Mouse (Mus musculus): ENCODE results near the gene Pla2g15. TPM values are rescaled to one million over a fixed set of nuclear protein-coding genes. Genes with fewer than 3 reads are reported as not detected.

The Pla2g15 gene
- polyA plus RNA-seq, 1 experiment from 2014 or later: 4.4 TPM

GRCm38 (mm10) chr8:106169934-106170480 lies 19.8 kb downstream of the Pla2g15 start:
- Histone ChIP-seq H3K9ac (ENCODE audit: low read depth, low read length) (peak overlapping the region; percentile 95), H3K36me3 (ENCODE audit: control insufficient read depth, insufficient read depth, low read length) (no peaks in the 10 kb centered on the region), H3K27me3 (ENCODE audit: control insufficient read depth, insufficient read depth, low read length) (no peaks in the 10 kb centered on the region), H3K4me2 (replicated peaks; ENCODE audit: low read depth, low read length) (peak overlapping the region; percentile 86), H3K27ac (ENCODE audit: low read depth, low read length) (no peak overlapping the region), H3K4me1 (replicated peaks; ENCODE audit: control insufficient read depth, insufficient read depth, low read length) (peaks cover 3% of the 10 kb centered on the region; the same call in 1 of the 2 replicates), H3K9me3 (ENCODE audit: control insufficient read depth, low read length) (no peaks in the 10 kb centered on the region), H3K4me3 (ENCODE audit: low read depth, low read length) (peak overlapping the region; percentile 87)
- WGBS: 50% methylated on average over 6 of the region's 6 CpGs
- no peak for ATAC-seq (ENCODE audit: low FRiP score)
- no peak for DNase-seq (ENCODE audit: low spot score)

GRCm38 (mm10) chr8:106173566-106173965 lies 23.4 kb downstream of the Pla2g15 start:
- Histone ChIP-seq H3K27me3 (ENCODE audit: control insufficient read depth, insufficient read depth, low read length) (no peaks in the 10 kb centered on the region), H3K9ac (ENCODE audit: low read depth, low read length) (no peak overlapping the region), H3K4me3 (ENCODE audit: low read depth, low read length) (no peak overlapping the region), H3K9me3 (ENCODE audit: control insufficient read depth, low read length) (no peaks in the 10 kb centered on the region), H3K4me2 (replicated peaks; ENCODE audit: low read depth, low read length) (no peak overlapping the region), H3K36me3 (ENCODE audit: control insufficient read depth, insufficient read depth, low read length) (no peaks in the 10 kb centered on the region), H3K27ac (ENCODE audit: low read depth, low read length) (no peak overlapping the region), H3K4me1 (replicated peaks; ENCODE audit: control insufficient read depth, insufficient read depth, low read length) (no peaks in the 10 kb centered on the region)
- ATAC-seq (ENCODE audit: low FRiP score): no peak
- 92% methylated on average over 3 of the region's 3 CpGs for WGBS
- DNase-seq (ENCODE audit: low spot score): no peak

- no peak for ATAC-seq (ENCODE audit: low FRiP score)
- Histone ChIP-seq H3K4me3 (ENCODE audit: low read depth, low read length) (no peak overlapping the region), H3K27ac (ENCODE audit: low read depth, low read length) (no peak overlapping the region), H3K4me1 (replicated peaks; ENCODE audit: control insufficient read depth, insufficient read depth, low read length) (no peaks in the 10 kb centered on the region), H3K4me2 (replicated peaks; ENCODE audit: low read depth, low read length) (no peak overlapping the region), H3K9ac (ENCODE audit: low read depth, low read length) (no peak overlapping the region), H3K27me3 (ENCODE audit: control insufficient read depth, insufficient read depth, low read length) (no peaks in the 10 kb centered on the region), H3K9me3 (ENCODE audit: control insufficient read depth, low read length) (no peaks in the 10 kb centered on the region), H3K36me3 (ENCODE audit: control insufficient read depth, insufficient read depth, low read length) (no peaks in the 10 kb centered on the region)
- WGBS: 38% methylated on average over 1 of the region's 1 CpGs
- DNase-seq (ENCODE audit: low spot score): no peak
Observed at GRCm38 (mm10) chr8:106176891-106177290, 26.7 kb downstream of the Pla2g15 start.

- no peaks in the 10 kb centered on the region for H3K9me3 ChIP-seq (ENCODE audit: control insufficient read depth, low read length)
- 73% methylated on average over 1 of the region's 1 CpGs for WGBS
- ATAC-seq (ENCODE audit: low FRiP score): no peak
- no peaks in the 10 kb centered on the region for H3K36me3 ChIP-seq (ENCODE audit: control insufficient read depth, insufficient read depth, low read length)
- no peaks in the 10 kb centered on the region for H3K27me3 ChIP-seq (ENCODE audit: control insufficient read depth, insufficient read depth, low read length)
- no peak overlapping the region for H3K4me2 ChIP-seq (replicated peaks; ENCODE audit: low read depth, low read length)
- H3K27ac ChIP-seq (ENCODE audit: low read depth, low read length): no peak overlapping the region
- H3K4me1 ChIP-seq (replicated peaks; ENCODE audit: control insufficient read depth, insufficient read depth, low read length): no peaks in the 10 kb centered on the region
- no peak overlapping the region for H3K9ac ChIP-seq (ENCODE audit: low read depth, low read length)
- H3K4me3 ChIP-seq (ENCODE audit: low read depth, low read length): no peak overlapping the region
- DNase-seq (ENCODE audit: low spot score): no peak
Observed at GRCm38 (mm10) chr8:106177594-106177993, 27.4 kb downstream of the Pla2g15 start.

GRCm38 (mm10) chr8:106178428-106178827 lies 28.2 kb downstream of the Pla2g15 start:
- Histone ChIP-seq H3K4me2 (replicated peaks; ENCODE audit: low read depth, low read length) (no peak overlapping the region), H3K9me3 (ENCODE audit: control insufficient read depth, low read length) (no peaks in the 10 kb centered on the region), H3K9ac (ENCODE audit: low read depth, low read length) (no peak overlapping the region), H3K4me3 (ENCODE audit: low read depth, low read length) (no peak overlapping the region), H3K27ac (ENCODE audit: low read depth, low read length) (no peak overlapping the region), H3K36me3 (ENCODE audit: control insufficient read depth, insufficient read depth, low read length) (no peaks in the 10 kb centered on the region), H3K27me3 (ENCODE audit: control insufficient read depth, insufficient read depth, low read length) (no peaks in the 10 kb centered on the region), H3K4me1 (replicated peaks; ENCODE audit: control insufficient read depth, insufficient read depth, low read length) (no peaks in the 10 kb centered on the region)
- ATAC-seq (ENCODE audit: low FRiP score): no peak
- 79% methylated on average over 2 of the region's 2 CpGs for WGBS
- DNase-seq (ENCODE audit: low spot score): no peak

- H3K9me3 ChIP-seq (ENCODE audit: control insufficient read depth, low read length): no peaks in the 10 kb centered on the region
- ATAC-seq (ENCODE audit: low FRiP score): no peak
- no peak overlapping the region for H3K4me3 ChIP-seq (ENCODE audit: low read depth, low read length)
- H3K9ac ChIP-seq (ENCODE audit: low read depth, low read length): no peak overlapping the region
- no peak for DNase-seq (ENCODE audit: low spot score)
- no peaks in the 10 kb centered on the region for H3K36me3 ChIP-seq (ENCODE audit: control insufficient read depth, insufficient read depth, low read length)
- H3K4me1 ChIP-seq (replicated peaks; ENCODE audit: control insufficient read depth, insufficient read depth, low read length): no peaks in the 10 kb centered on the region
- H3K4me2 ChIP-seq (replicated peaks; ENCODE audit: low read depth, low read length): no peak overlapping the region
- 88% methylated on average over 8 of the region's 8 CpGs for WGBS
- no peak overlapping the region for H3K27ac ChIP-seq (ENCODE audit: low read depth, low read length)
- no peaks in the 10 kb centered on the region for H3K27me3 ChIP-seq (ENCODE audit: control insufficient read depth, insufficient read depth, low read length)
Observed at GRCm38 (mm10) chr8:106185628-106186270, 35.5 kb downstream of the Pla2g15 start.

GRCm38 (mm10) chr8:106186394-106186793 lies 36.2 kb downstream of the Pla2g15 start:
- H3K9me3 ChIP-seq (ENCODE audit: control insufficient read depth, low read length): no peaks in the 10 kb centered on the region
- H3K27ac ChIP-seq (ENCODE audit: low read depth, low read length): no peak overlapping the region
- no peaks in the 10 kb centered on the region for H3K27me3 ChIP-seq (ENCODE audit: control insufficient read depth, insufficient read depth, low read length)
- 93% methylated on average over 3 of the region's 3 CpGs for WGBS
- ATAC-seq (ENCODE audit: low FRiP score) (no peak), DNase-seq (ENCODE audit: low spot score) (no peak)
- no peaks in the 10 kb centered on the region for H3K4me1 ChIP-seq (replicated peaks; ENCODE audit: control insufficient read depth, insufficient read depth, low read length)
- no peaks in the 10 kb centered on the region for H3K36me3 ChIP-seq (ENCODE audit: control insufficient read depth, insufficient read depth, low read length)
- no peak overlapping the region for H3K4me2 ChIP-seq (replicated peaks; ENCODE audit: low read depth, low read length)
- H3K4me3 ChIP-seq (ENCODE audit: low read depth, low read length): no peak overlapping the region
- H3K9ac ChIP-seq (ENCODE audit: low read depth, low read length): no peak overlapping the region

GRCm38 (mm10) chr8:106189162-106189561 lies 39.0 kb downstream of the Pla2g15 start:
- ATAC-seq (ENCODE audit: low FRiP score): no peak
- H3K4me3 ChIP-seq (ENCODE audit: low read depth, low read length): no peak overlapping the region
- H3K4me1 ChIP-seq (replicated peaks; ENCODE audit: control insufficient read depth, insufficient read depth, low read length): no peaks in the 10 kb centered on the region
- no peak for DNase-seq (ENCODE audit: low spot score)
- H3K36me3 ChIP-seq (ENCODE audit: control insufficient read depth, insufficient read depth, low read length): no peaks in the 10 kb centered on the region
- H3K27ac ChIP-seq (ENCODE audit: low read depth, low read length): no peak overlapping the region
- WGBS: 90% methylated on average over 4 of the region's 4 CpGs
- H3K9me3 ChIP-seq (ENCODE audit: control insufficient read depth, low read length): no peaks in the 10 kb centered on the region
- no peak overlapping the region for H3K9ac ChIP-seq (ENCODE audit: low read depth, low read length)
- H3K4me2 ChIP-seq (replicated peaks; ENCODE audit: low read depth, low read length): no peak overlapping the region
- H3K27me3 ChIP-seq (ENCODE audit: control insufficient read depth, insufficient read depth, low read length): no peaks in the 10 kb centered on the region

GRCm38 (mm10) chr8:106191639-106192038 lies 41.4 kb downstream of the Pla2g15 start:
- no peak overlapping the region for H3K4me3 ChIP-seq (ENCODE audit: low read depth, low read length)
- H3K4me1 ChIP-seq (replicated peaks; ENCODE audit: control insufficient read depth, insufficient read depth, low read length): no peaks in the 10 kb centered on the region
- H3K9ac ChIP-seq (ENCODE audit: low read depth, low read length): no peak overlapping the region
- ATAC-seq (ENCODE audit: low FRiP score) (no peak), DNase-seq (ENCODE audit: low spot score) (no peak)
- no peak overlapping the region for H3K27ac ChIP-seq (ENCODE audit: low read depth, low read length)
- WGBS: 92% methylated on average over 5 of the region's 5 CpGs
- no peaks in the 10 kb centered on the region for H3K27me3 ChIP-seq (ENCODE audit: control insufficient read depth, insufficient read depth, low read length)
- H3K36me3 ChIP-seq (ENCODE audit: control insufficient read depth, insufficient read depth, low read length): 0 out of 2 replicates have a peak, but pooled peaks cover 3% of the 10 kb centered on the region
- no peaks in the 10 kb centered on the region for H3K9me3 ChIP-seq (ENCODE audit: control insufficient read depth, low read length)
- no peak overlapping the region for H3K4me2 ChIP-seq (replicated peaks; ENCODE audit: low read depth, low read length)
